Comparison of ENCODE assay signal across 11 mouse cellular contexts in genomic region chr13:78181930-78182558, GRCm38 (mm10). TPM values are rescaled to one million over a fixed set of nuclear protein-coding genes. Genes with fewer than 3 reads are reported as not detected.
DNase-seq lines count a peak whose midpoint lies in the region; ATAC-seq and TF ChIP-seq lines count a peak whose summit lies in the region.
"Had no signal": no experiment of that assay in that cellular context is flagged by ENCODE, and none has a peak within 500 bp of the region (broad histone marks: within the 10 kb centered on the region; RNA-seq: fewer than 3 reads in every experiment).

No protein-coding gene starts in this region.

- H3K9me3 ChIP-seq in lung, embryonic 14.5 days (ENCODE audit: low read depth, low read length) = no peaks in the 10 kb centered on the region
- no peaks in the 10 kb centered on the region for H3K9me3 ChIP-seq in hindbrain, postnatal 0 days (ENCODE audit: low read length)
- no peaks in the 10 kb centered on the region for H3K9me3 ChIP-seq in stomach, embryonic 15.5 days

- H3K9ac ChIP-seq in lung, embryonic 14.5 days = no peak overlapping the region
- peak overlapping the region; percentile 45; the same call in 1 of the 2 replicates for H3K9ac ChIP-seq in hindbrain, postnatal 0 days (replicated peaks; ENCODE audit: low read length)
- H3K9ac ChIP-seq in stomach, embryonic 15.5 days = no peak overlapping the region

- peak; percentile 55 to 65 for DNase-seq in cerebellum, postnatal 10 days
- no peak for DNase-seq in cerebellum, postnatal 36 days
- DNase-seq in lung, embryonic 14.5 days = no peak
- DNase-seq in lung, postnatal 14 days = no peak
- DNase-seq in hindbrain, postnatal 0 days (ENCODE audit: low spot score) = no peak
- DNase-seq in adipocyte (ENCODE audit: low spot score) = no peak
- no peak for DNase-seq in lung, adult 18-20 months
- DNase-seq: B cell, adult 2 months; layer of hippocampus, adult 9-11 months had no signal

- H3K4me3 ChIP-seq in lung, embryonic 14.5 days (ENCODE audit: low read depth, low read length) = peak overlapping the region; percentile 28
- H3K4me3 ChIP-seq in hindbrain, postnatal 0 days (ENCODE audit: low read length) = peak overlapping the region; percentile 37
- H3K4me3 ChIP-seq in stomach, embryonic 15.5 days (replicated peaks) = peak overlapping the region; percentile 23

- no peak for ATAC-seq in lung, embryonic 14.5 days (ENCODE audit: insufficient read depth)
- peak; percentile 74 for ATAC-seq in hindbrain, postnatal 0 days
- ATAC-seq in stomach, embryonic 15.5 days (ENCODE audit: insufficient read depth, low FRiP score, low read depth) = no peak

- no peak overlapping the region for H3K27ac ChIP-seq in lung, embryonic 14.5 days (ENCODE audit: low read depth)
- H3K27ac ChIP-seq in hindbrain, postnatal 0 days = peak overlapping the region; percentile 81
- peak overlapping the region; percentile 40; the same call in 1 of the 2 replicates for H3K27ac ChIP-seq in stomach, embryonic 15.5 days

- H3K4me1 ChIP-seq in lung, embryonic 14.5 days (ENCODE audit: insufficient read depth) = 0 out of 2 replicates have a peak, but pooled peaks cover 3% of the 10 kb centered on the region
- H3K4me1 ChIP-seq in hindbrain, postnatal 0 days (ENCODE audit: insufficient read depth, low read length) = peaks cover 6% of the 10 kb centered on the region
- H3K4me1 ChIP-seq in stomach, embryonic 15.5 days = peaks cover 9% of the 10 kb centered on the region; the same call in 1 of the 2 replicates

- peak overlapping the region; percentile 60 for H3K4me2 ChIP-seq in lung, embryonic 14.5 days
- peak overlapping the region; percentile 72 for H3K4me2 ChIP-seq in hindbrain, postnatal 0 days (ENCODE audit: low read depth, low read length)
- peak overlapping the region; percentile 49 for H3K4me2 ChIP-seq in stomach, embryonic 15.5 days

- 15% methylated on average over 14 of the region's 14 CpGs for WGBS in lung, embryonic 14.5 days
- 6% methylated on average over 14 of the region's 14 CpGs for WGBS in hindbrain, postnatal 0 days
- WGBS in stomach, embryonic 15.5 days = 6% methylated on average over 13 of the region's 14 CpGs

- H3K27me3 ChIP-seq in lung, embryonic 14.5 days (ENCODE audit: insufficient read depth, low read length) = peaks cover 91% of the 10 kb centered on the region
- H3K27me3 ChIP-seq in hindbrain, postnatal 0 days (ENCODE audit: insufficient read depth, low read length) = peaks cover 7% of the 10 kb centered on the region; the same call in 1 of the 2 replicates
- H3K27me3 ChIP-seq in stomach, embryonic 15.5 days (replicated peaks) = peaks cover 32% of the 10 kb centered on the region

- no peak for TF ChIP-seq CTCF in lung, embryonic 14.5 days (IDR thresholded peaks at IDR 0.05; ENCODE audit: low read depth)
- TF ChIP-seq CTCF in hindbrain, postnatal 0 days (IDR thresholded peaks at IDR 0.05; ENCODE audit: low read depth) = no peak

- H3K36me3 ChIP-seq in lung, embryonic 14.5 days (ENCODE audit: insufficient read depth) = no peaks in the 10 kb centered on the region
- H3K36me3 ChIP-seq in hindbrain, postnatal 0 days (ENCODE audit: insufficient read depth, low read length) = no peaks in the 10 kb centered on the region
- no peaks in the 10 kb centered on the region for H3K36me3 ChIP-seq in stomach, embryonic 15.5 days

RNA-seq across cellular contexts. Expression of gene Nr2f1, which starts 17.5 kb away (rescaled TPM):
- 6.8 and 9.5 TPM in 2 replicates for polyA plus RNA-seq in lung, embryonic 14.5 days (2014; fragmentation: Nextera tagmentation; extraction: Ambion mirVana)
- total RNA-seq in hindbrain, postnatal 0 days (2014; rRNA removed) = 220 and 254 TPM in 2 replicates
- polyA plus RNA-seq in hindbrain, postnatal 0 days (2015; fragmentation: Nextera tagmentation; extraction: Ambion mirVana) = 49.8 and 51.2 TPM in 2 replicates
- polyA plus RNA-seq in stomach, embryonic 15.5 days (2015; fragmentation: Nextera tagmentation; extraction: Ambion mirVana) = 11.6 and 11.7 TPM in 2 replicates
- total RNA-seq: neutrophil, adult 5-6 weeks had no signal

Comparison
In these comparisons a context has a peak if more than half of its experiments do, and no peak if none do; other contexts are left out.
1. DNase-seq: peak in cerebellum, postnatal 10 days (2 of 2); none in cerebellum, postnatal 36 days (0 of 2), lung, embryonic 14.5 days (single experiment), lung, postnatal 14 days (single experiment), hindbrain, postnatal 0 days (single experiment), adipocyte (single experiment) and lung, adult 18-20 months (0 of 2).
2. Peak in every context shown above with its lines, with median percentiles within 50 percentile points of each other: H3K4me2 ChIP-seq and H3K4me3 ChIP-seq.